Mouse (Mus musculus): ENCODE results near the gene Ctcf. TPM values are rescaled to one million over a fixed set of nuclear protein-coding genes. Genes with fewer than 3 reads are reported as not detected.
A peak's percentile ranks its signal among the peaks of the same experiment; 100 is the strongest.

Ctcf gene
- polyA plus RNA-seq, 1 experiment from 2014 or later, result 80.9 TPM

- peaks cover 9% of the 10 kb centered on the region; the same call in 1 of the 2 replicates for H3K36me3 ChIP-seq (ENCODE audit: control insufficient read depth, insufficient read depth, low read length)
- H3K9me3 ChIP-seq (ENCODE audit: control insufficient read depth, low read length), result no peaks in the 10 kb centered on the region
- ATAC-seq (ENCODE audit: low read depth), result no peak
- H3K4me1 ChIP-seq (ENCODE audit: control insufficient read depth, insufficient read depth, low read length), result peaks cover 14% of the 10 kb centered on the region
- peak overlapping the region; percentile 99; the same call in 1 of the 2 replicates for H3K9ac ChIP-seq (ENCODE audit: low read depth, low read length)
- no peak overlapping the region for H3K27ac ChIP-seq (replicated peaks; ENCODE audit: low read depth, low read length)
- DNase-seq (ENCODE audit: low spot score), result no peak
- peak overlapping the region; percentile 91 for H3K4me3 ChIP-seq (ENCODE audit: low read depth, low read length)
- WGBS, result 90% methylated on average over 2 of the region's 2 CpGs
- no peaks in the 10 kb centered on the region for H3K27me3 ChIP-seq (replicated peaks; ENCODE audit: control insufficient read depth, insufficient read depth, low read length)
- H3K4me2 ChIP-seq (ENCODE audit: low read depth, low read length), result peak overlapping the region; percentile 85
These were observed 1.5 kb upstream of the Ctcf start for GRCm38 (mm10) chr8:105634771-105635458.

DNA sequence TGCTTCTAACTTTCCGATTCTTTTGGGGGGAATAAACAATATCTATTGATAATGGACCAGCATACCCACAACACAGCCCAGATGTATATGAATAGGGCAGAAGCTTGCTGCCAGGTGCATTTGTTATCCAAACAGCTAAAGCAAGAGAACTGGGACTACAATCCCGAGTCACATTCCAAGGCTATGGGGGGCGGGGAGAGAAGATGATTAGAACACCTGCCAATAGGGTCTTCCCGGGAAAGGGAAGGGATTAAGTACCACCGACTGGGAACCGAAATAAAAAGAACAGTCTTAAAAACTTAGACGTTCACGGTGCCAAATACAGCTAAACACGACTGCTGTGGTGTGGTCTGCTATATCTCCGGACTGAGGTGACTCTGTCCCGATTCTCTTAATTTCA, 887 bp upstream of the Ctcf start:
- DNase-seq (ENCODE audit: low spot score) (no peak), ATAC-seq (ENCODE audit: low read depth) (no peak)
- peaks cover 9% of the 10 kb centered on the region; the same call in 1 of the 2 replicates for H3K36me3 ChIP-seq (ENCODE audit: control insufficient read depth, insufficient read depth, low read length)
- H3K9me3 ChIP-seq (ENCODE audit: control insufficient read depth, low read length), result no peaks in the 10 kb centered on the region
- H3K4me2 ChIP-seq (ENCODE audit: low read depth, low read length), result peak overlapping the region; percentile 85
- no peaks in the 10 kb centered on the region for H3K27me3 ChIP-seq (replicated peaks; ENCODE audit: control insufficient read depth, insufficient read depth, low read length)
- peaks cover 14% of the 10 kb centered on the region for H3K4me1 ChIP-seq (ENCODE audit: control insufficient read depth, insufficient read depth, low read length)
- 4% methylated on average over 11 of the region's 11 CpGs for WGBS
- H3K4me3 ChIP-seq (ENCODE audit: low read depth, low read length), result peak overlapping the region; percentile 91
- peak overlapping the region; percentile 99 for H3K9ac ChIP-seq (ENCODE audit: low read depth, low read length)
- peak overlapping the region; percentile 99 for H3K27ac ChIP-seq (replicated peaks; ENCODE audit: low read depth, low read length)

- H3K9me3 ChIP-seq (ENCODE audit: control insufficient read depth, low read length), result no peaks in the 10 kb centered on the region
- peaks cover 9% of the 10 kb centered on the region; the same call in 1 of the 2 replicates for H3K36me3 ChIP-seq (ENCODE audit: control insufficient read depth, insufficient read depth, low read length)
- 2% methylated on average over 40 of the region's 63 CpGs for WGBS
- peak; percentile 31 for ATAC-seq (ENCODE audit: low read depth)
- DNase-seq (ENCODE audit: low spot score), result peak; percentile 57
- H3K9ac ChIP-seq (ENCODE audit: low read depth, low read length), result peak within 1 kb of the TSS; percentile 99
- H3K4me2 ChIP-seq (ENCODE audit: low read depth, low read length), result peak within 1 kb of the TSS; percentile 85
- peaks cover 14% of the 10 kb centered on the region for H3K4me1 ChIP-seq (ENCODE audit: control insufficient read depth, insufficient read depth, low read length)
- peak within 1 kb of the TSS; percentile 91 for H3K4me3 ChIP-seq (ENCODE audit: low read depth, low read length)
- H3K27me3 ChIP-seq (replicated peaks; ENCODE audit: control insufficient read depth, insufficient read depth, low read length), result no peaks in the 10 kb centered on the region
- H3K27ac ChIP-seq (replicated peaks; ENCODE audit: low read depth, low read length), result peak within 1 kb of the TSS; percentile 99
These were observed 669 bp downstream of the Ctcf start, which contains the start of gene Agrp for GRCm38 (mm10) chr8:105636963-105637510. Gene Agrp (minus strand): TSS chr8:105637393.

- Histone ChIP-seq H3K27ac (replicated peaks; ENCODE audit: low read depth, low read length) (peak overlapping the region; percentile 99), H3K27me3 (replicated peaks; ENCODE audit: control insufficient read depth, insufficient read depth, low read length) (no peaks in the 10 kb centered on the region), H3K9me3 (ENCODE audit: control insufficient read depth, low read length) (no peaks in the 10 kb centered on the region), H3K4me3 (ENCODE audit: low read depth, low read length) (peak overlapping the region; percentile 91), H3K4me1 (ENCODE audit: control insufficient read depth, insufficient read depth, low read length) (peaks cover 14% of the 10 kb centered on the region), H3K36me3 (ENCODE audit: control insufficient read depth, insufficient read depth, low read length) (peaks cover 9% of the 10 kb centered on the region; the same call in 1 of the 2 replicates), H3K9ac (ENCODE audit: low read depth, low read length) (peak overlapping the region; percentile 99), H3K4me2 (ENCODE audit: low read depth, low read length) (peak overlapping the region; percentile 67)
- DNase-seq (ENCODE audit: low spot score) (peak; percentile 46), ATAC-seq (ENCODE audit: low read depth) (no peak)
- 1% methylated on average over 11 of the region's 11 CpGs for WGBS
These were observed 1.3 kb downstream of the Ctcf start for GRCm38 (mm10) chr8:105637601-105638041.

- H3K4me3 ChIP-seq (ENCODE audit: low read depth, low read length), result peak overlapping the region; percentile 91
- H3K27ac ChIP-seq (replicated peaks; ENCODE audit: low read depth, low read length), result 0 out of 2 replicates have a peak overlapping the region, but pooled peaks have one; percentile 99
- H3K9me3 ChIP-seq (ENCODE audit: control insufficient read depth, low read length), result no peaks in the 10 kb centered on the region
- 81% methylated on average over 4 of the region's 4 CpGs for WGBS
- H3K9ac ChIP-seq (ENCODE audit: low read depth, low read length), result peak overlapping the region; percentile 99
- peaks cover 14% of the 10 kb centered on the region for H3K4me1 ChIP-seq (ENCODE audit: control insufficient read depth, insufficient read depth, low read length)
- no peak for ATAC-seq (ENCODE audit: low read depth)
- peaks cover 14% of the 10 kb centered on the region; the same call in 1 of the 2 replicates for H3K36me3 ChIP-seq (ENCODE audit: control insufficient read depth, insufficient read depth, low read length)
- H3K4me2 ChIP-seq (ENCODE audit: low read depth, low read length), result peak overlapping the region; percentile 67
- no peak for DNase-seq (ENCODE audit: low spot score)
- H3K27me3 ChIP-seq (replicated peaks; ENCODE audit: control insufficient read depth, insufficient read depth, low read length), result no peaks in the 10 kb centered on the region
These were observed 2.1 kb downstream of the Ctcf start for GRCm38 (mm10) chr8:105638510-105638909.

GRCm38 (mm10) chr8:105639835-105640234, 3.5 kb downstream of the Ctcf start:
- DNase-seq (ENCODE audit: low spot score) (no peak), ATAC-seq (ENCODE audit: low read depth) (no peak)
- no peak overlapping the region for H3K9ac ChIP-seq (ENCODE audit: low read depth, low read length)
- 83% methylated on average over 1 of the region's 1 CpGs for WGBS
- peaks cover 25% of the 10 kb centered on the region for H3K36me3 ChIP-seq (ENCODE audit: control insufficient read depth, insufficient read depth, low read length)
- H3K4me2 ChIP-seq (ENCODE audit: low read depth, low read length), result no peak overlapping the region
- peaks cover 14% of the 10 kb centered on the region for H3K4me1 ChIP-seq (ENCODE audit: control insufficient read depth, insufficient read depth, low read length)
- H3K4me3 ChIP-seq (ENCODE audit: low read depth, low read length), result no peak overlapping the region
- H3K27ac ChIP-seq (replicated peaks; ENCODE audit: low read depth, low read length), result no peak overlapping the region
- H3K9me3 ChIP-seq (ENCODE audit: control insufficient read depth, low read length), result no peaks in the 10 kb centered on the region
- H3K27me3 ChIP-seq (replicated peaks; ENCODE audit: control insufficient read depth, insufficient read depth, low read length), result no peaks in the 10 kb centered on the region

DNA sequence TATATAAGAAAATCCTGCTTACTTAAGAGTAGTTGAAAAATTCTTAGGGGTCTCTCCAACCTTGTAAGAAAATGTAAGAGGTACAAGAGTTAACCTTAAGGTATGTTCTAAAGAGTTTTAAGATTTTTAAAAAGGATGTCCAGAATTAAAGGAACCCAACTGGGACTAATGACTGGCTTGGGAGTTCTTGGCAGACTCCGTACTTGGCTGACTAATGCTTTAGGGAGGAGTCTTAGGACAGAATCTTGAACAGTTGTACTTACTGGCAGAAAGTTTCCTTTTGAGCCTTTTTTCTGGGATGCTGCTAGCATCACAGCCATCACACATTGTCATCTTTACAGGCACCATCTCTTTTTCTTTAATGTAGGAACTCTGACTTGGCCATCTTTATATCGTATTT, 4.1 kb downstream of the Ctcf start:
- Histone ChIP-seq H3K4me3 (ENCODE audit: low read depth, low read length) (no peak overlapping the region), H3K9me3 (ENCODE audit: control insufficient read depth, low read length) (no peaks in the 10 kb centered on the region), H3K4me2 (ENCODE audit: low read depth, low read length) (no peak overlapping the region), H3K27ac (replicated peaks; ENCODE audit: low read depth, low read length) (no peak overlapping the region), H3K27me3 (replicated peaks; ENCODE audit: control insufficient read depth, insufficient read depth, low read length) (no peaks in the 10 kb centered on the region), H3K4me1 (ENCODE audit: control insufficient read depth, insufficient read depth, low read length) (peaks cover 14% of the 10 kb centered on the region), H3K9ac (ENCODE audit: low read depth, low read length) (no peak overlapping the region), H3K36me3 (ENCODE audit: control insufficient read depth, insufficient read depth, low read length) (peaks cover 32% of the 10 kb centered on the region)
- no peak for ATAC-seq (ENCODE audit: low read depth)
- 79% methylated on average over 2 of the region's 2 CpGs for WGBS
- DNase-seq (ENCODE audit: low spot score), result no peak

DNA sequence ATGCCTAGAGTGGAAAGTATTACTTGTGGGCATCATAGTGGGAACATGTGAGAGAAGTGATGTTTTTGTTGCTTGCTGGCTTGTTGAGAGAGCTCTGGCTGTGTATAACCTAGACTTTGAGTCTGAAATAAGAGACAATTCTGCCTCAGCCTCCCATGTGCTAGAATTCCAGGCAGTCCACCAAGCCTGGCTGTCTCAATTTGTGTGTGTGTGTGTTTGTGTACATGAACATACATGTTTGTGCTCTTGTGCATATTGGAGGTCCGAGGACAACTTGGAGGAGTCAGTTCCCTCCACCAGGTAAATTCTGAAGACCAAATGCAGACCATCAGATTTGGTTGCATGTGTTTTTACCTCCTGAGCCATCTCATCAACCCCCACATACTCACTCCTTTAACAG, 8.8 kb downstream of the Ctcf start:
- no peak overlapping the region for H3K4me2 ChIP-seq (ENCODE audit: low read depth, low read length)
- H3K4me3 ChIP-seq (ENCODE audit: low read depth, low read length), result no peak overlapping the region
- no peak for ATAC-seq (ENCODE audit: low read depth)
- no peaks in the 10 kb centered on the region for H3K4me1 ChIP-seq (ENCODE audit: control insufficient read depth, insufficient read depth, low read length)
- 96% methylated on average over 1 of the region's 1 CpGs for WGBS
- no peaks in the 10 kb centered on the region for H3K9me3 ChIP-seq (ENCODE audit: control insufficient read depth, low read length)
- H3K36me3 ChIP-seq (ENCODE audit: control insufficient read depth, insufficient read depth, low read length), result peaks cover 52% of the 10 kb centered on the region
- no peak overlapping the region for H3K9ac ChIP-seq (ENCODE audit: low read depth, low read length)
- no peak for DNase-seq (ENCODE audit: low spot score)
- no peaks in the 10 kb centered on the region for H3K27me3 ChIP-seq (replicated peaks; ENCODE audit: control insufficient read depth, insufficient read depth, low read length)
- no peak overlapping the region for H3K27ac ChIP-seq (replicated peaks; ENCODE audit: low read depth, low read length)
